Mouse (Mus musculus) kidney, postnatal 0 days (tissue): ENCODE results near the gene Slc22a4. TPM values are rescaled to one million over a fixed set of nuclear protein-coding genes. Genes with fewer than 3 reads are reported as not detected.
A peak's percentile ranks its signal among the peaks of the same experiment; 100 is the strongest.
"Not testable (repeated sequence)": the region's sequence is repeated elsewhere in the genome, so short reads cannot be mapped to it uniquely, and the experiment has no call there.

ENCODE experiments used
- ATAC-seq: fragments of 200-750 bp; cut with Nextera tagmentation; replicated peaks from 2 replicates; pipeline ENCODE4 v1.8.0; 2017; ENCODE audit warnings: low read depth, moderate number of reproducible peaks, moderate TSS enrichment, moderate library complexity; ENCODE audit not compliant: low FRiP score
- DNase-seq: peaks from one replicate; pipeline ENCODE4 v3.0.0-alpha.2; 2016; ENCODE audit warnings: low spot score
- H3K27ac ChIP-seq: fragments of 300-500 bp; sonication (generic); 2 replicates; pipeline ENCODE4 v1.5.1; 2014; ENCODE audit warnings: mild to moderate bottlenecking
- H3K27me3 ChIP-seq: fragments of 300-500 bp; sonication (generic); 2 replicates; pipeline ENCODE4 v1.6.1; 2014; ENCODE audit warnings: low read length, mixed read lengths; ENCODE audit not compliant: insufficient read depth
- H3K36me3 ChIP-seq: fragments of 300-500 bp; sonication (generic); 2 replicates; pipeline ENCODE4 v1.6.1; 2014; ENCODE audit warnings: low read length, mixed read lengths; ENCODE audit not compliant: insufficient read depth
- H3K4me1 ChIP-seq: fragments of 300-500 bp; sonication (generic); replicated peaks from 2 replicates; pipeline ENCODE4 v1.6.1; 2014; ENCODE audit warnings: antibody characterized with exemption, low read length, mixed read lengths; ENCODE audit not compliant: insufficient read depth
- H3K4me2 ChIP-seq: fragments of 300-500 bp; sonication (generic); 2 replicates; pipeline ENCODE4 v1.6.1; 2014; ENCODE audit warnings: mild to moderate bottlenecking, low read length, moderate library complexity, mixed read lengths
- H3K4me3 ChIP-seq: fragments of 300-500 bp; sonication (generic); replicated peaks from 2 replicates; pipeline ENCODE4 v1.5.1; 2014; ENCODE audit warnings: low read depth, low read length
- H3K9ac ChIP-seq: fragments of 300-500 bp; sonication (generic); 2 replicates; pipeline ENCODE4 v1.6.1; 2014; ENCODE audit warnings: low read depth, low read length
- H3K9me3 ChIP-seq: fragments of 300-500 bp; sonication (generic); replicated peaks from 2 replicates; pipeline ENCODE4 v1.6.1; 2016; ENCODE audit warnings: low read length, inconsistent platforms, mixed read lengths
- CTCF ChIP-seq: IDR thresholded peaks from 2 replicates; pipeline ENCODE4 v1.5.1; 2016; ENCODE audit warnings: antibody characterized with exemption, low read depth, mild to moderate bottlenecking, moderate library complexity
- WGBS: fragments of 180-500 bp; shearing (Covaris S2); extraction: QIAGEN DNeasy Blood & Tissue Kit; methylation state at CpG from one replicate; pipeline ENCODE4 v1.1.7; 2014; 5-methylcytosine and 5-hydroxymethylcytosine counted together
- polyA plus RNA-seq: library from polyadenylated mRNA; unstranded; fragments of >200 nt; fragmentation: Nextera tagmentation; extraction: Ambion mirVana; gene quantifications from 2 replicates; pipeline ENCODE4 v1.2.1, GENCODE M21; 2015

Gene Slc22a4
- polyA plus RNA-seq, 1 experiment from 2014 or later = 3.6 TPM

GRCm38 (mm10) chr11:54011255-54011654 lies 16.6 kb downstream of the Slc22a4 start:
- DNase-seq (no peak), ATAC-seq (no peak)
- peaks cover 8% of the 10 kb centered on the region; the same call in 1 of the 2 replicates for H3K4me1 ChIP-seq
- H3K27ac ChIP-seq = no peak overlapping the region
- H3K4me3 ChIP-seq = no peak overlapping the region
- H3K27me3 ChIP-seq = no peaks in the 10 kb centered on the region
- no peak overlapping the region for H3K9ac ChIP-seq
- 91% methylated on average over 2 of the region's 2 CpGs for WGBS
- H3K9me3 ChIP-seq = no peaks in the 10 kb centered on the region
- no peak overlapping the region for H3K4me2 ChIP-seq
- H3K36me3 ChIP-seq = no peaks in the 10 kb centered on the region
- TF ChIP-seq CTCF = no peak

DNA sequence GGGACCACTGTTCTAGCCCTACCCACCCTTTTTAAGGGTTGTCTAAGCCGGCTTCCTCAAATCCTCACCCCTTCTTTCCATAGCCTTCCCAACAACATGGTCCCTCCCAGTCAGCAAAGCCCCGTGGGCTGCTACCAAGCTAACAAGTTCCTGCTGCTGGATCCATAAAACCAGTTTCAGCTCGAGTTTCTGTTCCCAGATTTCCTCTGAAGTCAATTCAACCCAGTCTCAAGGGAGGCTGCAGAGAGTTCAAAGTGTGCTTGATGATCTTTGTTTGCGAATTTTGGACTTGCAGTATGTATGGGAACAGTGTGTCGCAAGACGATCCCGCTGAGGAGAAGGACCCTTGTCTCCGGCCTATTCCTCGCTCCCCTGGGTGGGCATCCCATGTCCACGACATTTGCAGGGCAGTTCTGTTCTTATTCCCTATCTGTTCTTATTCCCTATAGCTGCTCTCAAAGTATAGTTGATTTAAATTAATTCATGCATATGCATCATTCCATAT lies 19.4 kb downstream of the Slc22a4 start:
- H3K27ac ChIP-seq = 0 out of 2 replicates have a peak overlapping the region, but pooled peaks have one; percentile 5
- TF ChIP-seq CTCF = no peak
- ATAC-seq (no peak), DNase-seq (peak; percentile 48)
- no peak overlapping the region for H3K4me3 ChIP-seq
- WGBS = 52% methylated on average over 10 of the region's 10 CpGs
- H3K27me3 ChIP-seq = no peaks in the 10 kb centered on the region
- H3K9me3 ChIP-seq = no peaks in the 10 kb centered on the region
- peaks cover 8% of the 10 kb centered on the region; the same call in 1 of the 2 replicates for H3K4me1 ChIP-seq
- no peak overlapping the region for H3K9ac ChIP-seq
- no peaks in the 10 kb centered on the region for H3K36me3 ChIP-seq
- H3K4me2 ChIP-seq = no peak overlapping the region

DNA sequence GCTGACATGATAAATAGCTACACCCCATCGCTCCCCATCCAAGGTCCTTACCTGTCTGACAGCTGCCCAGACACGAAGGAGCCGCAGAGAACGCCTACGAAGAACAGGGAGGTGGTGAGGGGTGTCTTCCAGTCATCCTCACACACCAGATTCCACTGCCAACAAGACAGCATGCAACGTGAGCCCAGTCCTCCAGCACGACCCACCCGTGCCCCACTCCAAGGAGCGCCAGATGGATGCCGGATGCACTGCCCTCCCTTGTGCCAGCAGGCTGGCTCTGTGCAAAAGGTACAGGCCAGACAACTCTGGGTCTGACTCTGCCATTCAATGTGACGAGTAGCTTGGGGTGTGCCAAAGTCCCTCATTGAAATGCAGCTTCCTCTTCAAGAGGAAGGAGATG lies 20.2 kb downstream of the Slc22a4 start:
- Histone ChIP-seq H3K9ac (no peak overlapping the region), H3K27me3 (no peaks in the 10 kb centered on the region), H3K4me2 (no peak overlapping the region), H3K27ac (0 out of 2 replicates have a peak overlapping the region, but pooled peaks have one; percentile 5), H3K36me3 (no peaks in the 10 kb centered on the region), H3K4me1 (peaks cover 8% of the 10 kb centered on the region; the same call in 1 of the 2 replicates), H3K9me3 (no peaks in the 10 kb centered on the region), H3K4me3 (no peak overlapping the region)
- ATAC-seq (no peak), DNase-seq (no peak)
- no peak for TF ChIP-seq CTCF
- 85% methylated on average over 11 of the region's 11 CpGs for WGBS

- Histone ChIP-seq H3K9ac (no peak overlapping the region), H3K27me3 (no peaks in the 10 kb centered on the region), H3K4me2 (no peak overlapping the region), H3K9me3 (no peaks in the 10 kb centered on the region), H3K4me1 (peaks cover 8% of the 10 kb centered on the region; the same call in 1 of the 2 replicates), H3K4me3 (no peak overlapping the region), H3K27ac (no peak overlapping the region), H3K36me3 (no peaks in the 10 kb centered on the region)
- DNase-seq = peak; percentile 15
- no peak for ATAC-seq
- TF ChIP-seq CTCF = no peak
- WGBS = 60% methylated on average over 4 of the region's 4 CpGs
Measured at GRCm38 (mm10) chr11:54006901-54007300, 21.0 kb downstream of the Slc22a4 start.

DNA sequence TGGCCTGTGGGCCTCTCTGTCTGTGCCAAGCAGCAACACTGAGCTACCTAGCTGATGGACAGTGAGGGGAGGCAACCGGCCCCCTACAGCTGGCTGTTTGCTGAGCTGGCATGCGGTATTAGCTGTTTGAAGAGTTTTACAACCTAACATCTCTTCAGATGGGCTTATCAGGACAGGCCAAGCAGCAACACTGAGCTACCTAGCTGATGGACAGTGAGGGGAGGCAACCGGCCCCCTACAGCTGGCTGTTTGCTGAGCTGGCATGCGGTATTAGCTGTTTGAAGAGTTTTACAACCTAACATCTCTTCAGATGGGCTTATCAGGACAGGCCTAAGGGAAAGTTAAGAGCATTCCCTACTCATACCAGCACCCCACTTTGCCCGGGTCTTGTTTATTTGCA lies 21.5 kb downstream of the Slc22a4 start:
- H3K9ac ChIP-seq, ATAC-seq, H3K27me3 ChIP-seq, H3K4me1 ChIP-seq, H3K27ac ChIP-seq, H3K4me3 ChIP-seq, H3K4me2 ChIP-seq, H3K9me3 ChIP-seq, DNase-seq, H3K36me3 ChIP-seq: not testable (repeated sequence)
- WGBS = 31% methylated on average over 5 of the region's 5 CpGs

DNA sequence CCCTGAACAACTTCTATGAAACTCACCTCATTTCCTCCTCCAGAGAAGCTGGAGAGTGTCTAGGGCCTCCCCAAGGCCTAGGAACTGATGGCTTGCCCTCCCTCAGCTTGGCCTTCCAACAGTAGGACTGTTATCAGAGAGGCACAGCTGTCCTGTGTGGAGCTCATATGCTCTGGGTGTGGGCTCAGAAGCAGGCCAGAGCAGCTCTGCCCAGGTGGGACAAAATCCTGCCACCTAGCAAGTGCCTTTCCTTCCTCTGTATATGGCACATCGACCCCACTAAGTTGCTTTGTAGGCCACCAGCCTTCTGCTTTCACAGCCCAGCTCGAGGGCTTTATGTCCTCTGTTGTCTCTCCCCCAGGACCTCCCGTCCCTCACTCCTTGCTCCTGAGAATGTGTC lies 23.2 kb downstream of the Slc22a4 start:
- H3K4me2 ChIP-seq = no peak overlapping the region
- 78% methylated on average over 3 of the region's 3 CpGs for WGBS
- ATAC-seq = no peak

GRCm38 (mm10) chr11:54004221-54004620 lies 23.7 kb downstream of the Slc22a4 start:
- DNase-seq = peak; percentile 24
- TF ChIP-seq CTCF = no peak
- WGBS = 71% methylated on average over 9 of the region's 9 CpGs

More for the DNA sequence above, 23.2 kb downstream of the Slc22a4 start:
- no peak for DNase-seq
- no peak for TF ChIP-seq CTCF
- Histone ChIP-seq H3K36me3 (no peaks in the 10 kb centered on the region), H3K9ac (no peak overlapping the region), H3K4me1 (peaks cover 8% of the 10 kb centered on the region; the same call in 1 of the 2 replicates), H3K4me3 (no peak overlapping the region), H3K27me3 (no peaks in the 10 kb centered on the region), H3K27ac (no peak overlapping the region), H3K9me3 (no peaks in the 10 kb centered on the region)

More at GRCm38 (mm10) chr11:54004221-54004620, 23.7 kb downstream of the Slc22a4 start:
- H3K9me3 ChIP-seq = no peaks in the 10 kb centered on the region
- no peak overlapping the region for H3K4me3 ChIP-seq
- no peak for ATAC-seq
- H3K4me1 ChIP-seq = peaks cover 8% of the 10 kb centered on the region; the same call in 1 of the 2 replicates
- no peak overlapping the region for H3K27ac ChIP-seq
- no peak overlapping the region for H3K9ac ChIP-seq
- H3K4me2 ChIP-seq = no peak overlapping the region
- no peaks in the 10 kb centered on the region for H3K27me3 ChIP-seq
- no peaks in the 10 kb centered on the region for H3K36me3 ChIP-seq
